ENCODE assay signal across 26 mouse cellular contexts in genomic region chr9:57012393-57012792, GRCm38 (mm10).
"Had no signal": no experiment of that assay in that cellular context is flagged by ENCODE, and none has a peak within 500 bp of the region (broad histone marks: within the 10 kb centered on the region; RNA-seq: fewer than 3 reads in every experiment).

No protein-coding gene starts in this region.

- H3K27me3 ChIP-seq: heart, embryonic 13.5 days; heart, embryonic 15.5 days; hindbrain, embryonic 13.5 days; hindbrain, embryonic 15.5 days; intestine, embryonic 15.5 days; kidney, embryonic 15.5 days; limb, embryonic 13.5 days; limb, embryonic 15.5 days; liver, embryonic 12.5 days had no signal

- H3K4me1 ChIP-seq: hindbrain, embryonic 13.5 days; hindbrain, embryonic 15.5 days; intestine, embryonic 15.5 days; kidney, embryonic 15.5 days; limb, embryonic 13.5 days; limb, embryonic 15.5 days; liver, embryonic 12.5 days had no signal

- H3K9me3 ChIP-seq: heart, embryonic 15.5 days; hindbrain, embryonic 13.5 days; hindbrain, embryonic 15.5 days; intestine, embryonic 15.5 days; limb, embryonic 13.5 days; limb, embryonic 15.5 days; liver, embryonic 12.5 days had no signal

- H3K4me2 ChIP-seq: heart, embryonic 11.5 days; heart, embryonic 13.5 days; heart, embryonic 15.5 days; hindbrain, embryonic 13.5 days; hindbrain, embryonic 15.5 days; intestine, embryonic 15.5 days; kidney, embryonic 15.5 days; limb, embryonic 13.5 days; limb, embryonic 15.5 days; liver, embryonic 12.5 days had no signal

- H3K36me3 ChIP-seq: intestine, embryonic 15.5 days had no signal

- ATAC-seq: hindbrain, postnatal 0 days; intestine, embryonic 15.5 days; liver, embryonic 12.5 days had no signal

- H3K9ac ChIP-seq: heart, embryonic 13.5 days; heart, embryonic 15.5 days; hindbrain, embryonic 13.5 days; hindbrain, embryonic 15.5 days; intestine, embryonic 15.5 days; kidney, embryonic 15.5 days; limb, embryonic 13.5 days; limb, embryonic 15.5 days; liver, embryonic 12.5 days; liver, embryonic 14.5 days had no signal

- DNase-seq: gastrocnemius, postnatal 10 days; gastrocnemius, postnatal 25 days; heart, adult 18-20 months; heart, postnatal 14 days; heart, postnatal 36 days; kidney, adult 11 months; kidney, adult 2 months; kidney, adult 9 months; kidney, postnatal 14 days; kidney, postnatal 36 days; layer of hippocampus, adult 9-11 months; layer of hippocampus, postnatal 36 days; left cerebral cortex, postnatal 4 days had no signal

- H3K4me3 ChIP-seq: heart, embryonic 13.5 days; heart, embryonic 15.5 days; hindbrain, embryonic 13.5 days; hindbrain, embryonic 15.5 days; intestine, embryonic 15.5 days; kidney, embryonic 15.5 days; limb, embryonic 13.5 days; limb, embryonic 15.5 days; liver, embryonic 12.5 days had no signal

- H3K27ac ChIP-seq: heart, embryonic 13.5 days; heart, embryonic 15.5 days; hindbrain, embryonic 13.5 days; hindbrain, embryonic 15.5 days; hindbrain, postnatal 0 days; intestine, embryonic 15.5 days; kidney, embryonic 15.5 days; kidney, postnatal 0 days; limb, embryonic 13.5 days; limb, embryonic 15.5 days; liver, embryonic 12.5 days; liver, embryonic 14.5 days had no signal
